Mouse (Mus musculus): ENCODE results near the gene Treml4. TPM values are rescaled to one million over a fixed set of nuclear protein-coding genes. Genes with fewer than 3 reads are reported as not detected.
"Not testable (repeated sequence)": the region's sequence is repeated elsewhere in the genome, so short reads cannot be mapped to it uniquely, and the experiment has no call there.

Gene Treml4
- total RNA-seq, 2 experiments from 2014 or later = not detected

DNA sequence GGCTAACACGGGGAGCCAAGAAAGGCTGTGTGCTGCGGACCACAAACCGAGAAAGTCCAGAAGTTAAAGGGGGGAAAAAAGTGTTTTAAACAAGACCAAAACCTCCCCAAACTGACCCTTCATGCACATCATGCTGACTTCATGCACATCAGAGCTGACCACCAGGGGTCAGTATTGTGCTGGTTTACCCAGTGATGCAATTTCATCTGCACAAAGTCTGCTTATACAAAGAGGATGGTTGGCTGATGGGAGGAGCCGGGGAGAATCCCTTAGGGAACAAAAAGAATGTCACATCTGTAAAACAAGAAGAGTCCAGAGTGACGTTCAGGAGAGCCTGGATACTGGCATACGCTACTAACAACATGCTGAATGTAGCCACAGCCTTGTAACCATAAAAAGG is 10.8 kb downstream of the Treml4 start:
- DNase-seq = peak; percentile 57 to 75

DNA sequence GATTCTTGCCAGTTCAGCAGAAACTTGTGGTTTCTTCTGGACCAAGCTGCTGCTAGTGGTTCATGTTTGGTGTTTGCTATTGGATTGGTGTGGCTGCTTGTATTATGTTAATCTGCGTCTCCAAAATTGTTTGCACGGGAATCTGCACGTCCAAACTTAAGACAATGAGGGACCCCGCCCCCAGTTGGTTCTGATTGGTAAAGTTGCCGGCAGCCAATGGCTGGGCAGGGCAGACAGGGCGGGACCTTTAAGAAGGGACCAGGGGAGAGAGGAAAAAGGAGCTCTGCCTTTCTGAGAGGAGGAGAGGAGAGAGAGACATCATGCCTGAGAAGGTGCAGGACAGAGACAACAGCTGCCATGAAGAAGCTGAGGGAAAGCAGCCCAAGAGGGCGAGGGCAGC is 11.6 kb downstream of the Treml4 start:
- DNase-seq = no peak

DNA sequence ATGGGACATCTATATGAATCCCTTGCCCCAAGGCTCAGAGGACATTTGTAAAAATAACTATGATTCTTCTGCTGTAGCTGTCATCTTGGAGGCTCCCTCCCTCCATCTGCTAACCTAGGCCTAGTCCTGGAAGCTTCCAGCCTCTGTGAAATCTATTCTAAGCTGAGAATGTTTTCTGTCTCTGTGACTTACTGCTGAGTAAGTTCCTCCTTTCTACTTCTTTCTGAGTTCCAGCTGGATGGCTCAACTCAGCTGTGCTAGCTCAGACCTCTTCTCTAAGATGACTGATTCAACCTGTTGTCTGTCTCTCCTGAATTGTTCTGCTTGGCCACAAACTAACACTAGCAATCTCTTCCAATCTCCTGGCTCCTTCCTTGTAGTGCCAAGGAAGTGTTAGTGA is 14.3 kb downstream of the Treml4 start:
- DNase-seq = no peak

DNA sequence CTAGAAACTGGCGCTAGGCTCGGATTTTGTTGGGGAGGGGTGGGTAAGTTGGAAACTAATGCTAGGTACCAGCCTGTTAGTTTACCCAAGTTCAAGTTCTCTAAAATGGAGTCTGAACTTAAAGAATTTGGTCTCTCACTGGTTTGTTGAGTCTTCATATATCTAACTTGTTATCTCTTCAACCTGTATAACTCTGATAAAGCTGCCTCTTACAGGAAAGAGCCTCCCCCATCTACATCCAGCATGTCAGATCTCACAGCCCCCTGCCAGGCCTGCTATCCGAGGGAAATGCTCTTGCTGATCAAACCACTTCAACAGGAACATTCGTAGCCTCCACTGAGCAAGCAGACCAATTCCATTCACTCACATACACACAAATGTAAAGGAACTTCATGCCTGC is 14.9 kb downstream of the Treml4 start:
- no peak for DNase-seq

DNA sequence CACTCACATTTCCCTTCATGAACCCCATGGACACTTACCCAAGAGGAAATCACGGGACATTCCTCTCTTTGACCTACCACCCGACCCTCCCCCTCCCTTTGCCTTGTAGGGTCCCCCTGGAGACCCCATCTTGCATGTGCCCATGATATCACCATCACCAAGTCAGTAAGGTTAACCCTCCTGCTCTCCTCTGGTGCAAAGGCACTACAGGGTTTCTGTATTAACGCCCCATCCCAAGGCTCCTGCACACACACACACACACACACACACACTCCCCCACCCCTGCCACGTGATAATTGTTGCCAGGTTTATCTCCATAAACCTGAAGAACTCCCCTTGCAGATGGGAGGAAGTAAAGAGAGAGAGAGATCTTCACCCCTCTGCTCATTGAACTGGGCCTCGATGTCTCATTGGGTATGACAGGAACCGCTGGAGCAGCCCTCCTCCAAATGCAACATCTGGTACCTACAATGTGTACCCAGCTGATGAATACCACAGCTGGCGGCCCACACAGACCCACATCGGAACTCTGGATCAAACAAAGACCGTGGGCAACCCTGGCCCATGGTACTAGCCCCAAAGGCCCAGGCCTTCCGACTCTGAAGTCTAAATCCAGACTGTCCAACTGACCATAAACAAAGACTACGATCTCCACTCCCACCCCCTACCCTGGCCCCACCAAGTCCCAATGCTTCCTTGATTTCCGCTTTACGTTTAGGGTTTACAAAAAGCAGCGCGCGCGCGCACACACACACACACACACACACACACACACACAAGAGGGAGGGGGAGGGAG is 17.0 kb downstream of the Treml4 start:
- no peak for DNase-seq

DNA sequence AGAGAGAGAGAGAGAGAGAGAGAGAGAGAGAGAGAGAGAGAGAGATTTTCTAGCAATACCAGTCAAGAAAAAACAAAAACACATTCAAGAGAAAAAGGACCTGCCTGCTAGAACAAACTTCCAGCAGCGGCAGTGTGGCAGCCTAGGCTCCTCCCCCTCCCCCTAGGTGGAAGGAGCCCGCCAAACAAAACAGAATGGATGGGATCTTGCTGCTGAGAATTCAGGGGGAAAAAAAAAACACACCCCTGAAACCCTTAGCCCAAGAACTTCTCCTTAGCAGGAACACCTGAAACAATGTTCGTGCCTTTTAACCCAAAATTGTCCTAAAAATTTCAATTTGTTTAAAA is 17.6 kb downstream of the Treml4 start:
- DNase-seq = no peak

DNA sequence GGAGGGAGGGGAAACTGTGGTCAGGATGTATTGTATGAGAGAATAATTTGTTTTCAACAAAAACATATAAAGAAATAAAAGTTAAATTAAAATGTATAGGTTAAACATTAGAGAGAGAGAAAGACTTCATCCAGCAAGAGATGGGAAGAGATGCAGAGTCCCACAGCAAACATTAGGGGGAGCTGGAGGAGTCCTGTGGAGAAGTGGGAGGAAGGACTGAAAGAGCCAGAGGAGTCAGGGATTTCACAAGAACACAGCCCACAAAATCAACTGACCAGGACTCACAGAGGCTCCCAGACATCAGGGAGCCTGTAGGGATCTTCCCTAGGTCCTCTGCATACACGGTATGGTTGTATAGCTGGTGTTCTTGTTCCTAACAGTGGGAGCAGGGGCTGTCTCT is 22.7 kb downstream of the Treml4 start:
- no peak for DNase-seq

DNA sequence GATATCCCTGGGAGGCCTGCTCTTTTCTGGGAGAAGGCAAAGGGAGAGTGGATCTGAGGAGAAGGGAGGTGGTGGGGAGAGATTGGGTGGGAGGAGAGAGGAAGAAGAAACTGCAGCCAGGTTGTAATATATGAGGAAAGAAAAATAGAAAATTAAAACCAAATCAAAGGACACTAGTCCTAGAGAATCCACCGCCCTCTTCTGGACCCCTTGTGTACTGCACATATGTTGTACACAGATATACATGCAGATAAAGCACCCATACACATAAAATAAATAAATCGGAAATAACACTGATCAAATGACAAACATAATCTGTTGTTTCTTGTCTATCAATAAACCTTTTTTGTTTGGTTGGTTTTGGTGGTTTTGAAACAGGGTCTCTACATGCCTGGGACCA is 23.2 kb downstream of the Treml4 start:
- DNase-seq = no peak

DNA sequence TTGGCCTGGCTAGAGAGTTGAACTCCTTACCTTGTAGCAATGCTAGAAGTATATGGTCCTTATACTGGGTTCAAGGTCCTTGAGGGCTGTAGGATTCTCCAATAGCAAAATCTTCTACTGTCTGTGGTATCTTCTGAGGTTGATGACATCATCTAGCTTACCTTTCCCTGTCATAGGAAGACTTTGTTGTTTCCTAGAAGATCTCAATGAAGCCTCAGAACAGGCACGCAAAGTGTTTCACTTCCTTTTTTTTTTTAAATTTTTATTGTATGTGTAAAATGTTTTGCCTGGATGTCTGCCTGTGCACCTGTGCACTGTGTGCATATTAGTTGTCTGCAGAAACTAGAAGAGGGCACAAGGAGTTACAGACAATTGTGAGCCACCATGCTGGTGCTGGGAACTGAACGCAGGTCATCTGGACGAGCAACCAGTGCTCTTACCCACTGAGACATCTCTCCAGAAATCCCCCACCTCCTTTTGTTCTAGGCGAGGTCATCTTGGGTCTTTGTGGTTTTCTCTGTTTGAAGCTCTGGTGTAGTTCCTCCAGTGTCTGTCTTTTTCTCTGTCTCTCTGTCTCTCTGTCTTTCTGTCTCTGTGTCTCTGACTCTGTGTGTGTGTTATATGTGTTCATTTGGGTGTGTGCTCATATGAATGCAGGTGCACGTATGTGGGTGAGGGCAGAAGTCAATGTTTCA is 29.6 kb downstream of the Treml4 start:
- DNase-seq = no peak

DNA sequence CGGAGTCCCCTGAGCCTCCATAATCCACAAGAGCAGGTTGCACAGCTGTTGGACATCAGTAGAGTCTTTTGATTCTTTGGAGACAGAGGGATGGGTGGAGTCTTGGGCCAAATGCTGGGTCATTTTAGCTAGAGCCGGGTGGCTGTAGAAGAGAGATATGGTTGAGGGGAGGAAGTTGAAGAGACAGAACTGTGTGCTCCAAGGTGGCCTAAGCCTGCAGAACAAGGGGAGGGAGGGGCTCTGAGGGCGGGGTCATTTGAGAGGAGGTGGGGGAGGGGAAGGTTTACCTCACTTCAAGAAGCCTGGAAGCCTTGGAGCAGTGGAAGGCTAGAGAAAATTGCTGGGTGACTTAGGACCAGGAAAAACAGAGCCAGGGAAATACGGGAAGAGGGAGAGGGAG is 35.1 kb downstream of the Treml4 start, which contains the start of gene Treml2:
Gene Treml2, plus strand, starts transcription at position 296 of the 400 bp plus-strand sequence.
- no peak for DNase-seq

DNA sequence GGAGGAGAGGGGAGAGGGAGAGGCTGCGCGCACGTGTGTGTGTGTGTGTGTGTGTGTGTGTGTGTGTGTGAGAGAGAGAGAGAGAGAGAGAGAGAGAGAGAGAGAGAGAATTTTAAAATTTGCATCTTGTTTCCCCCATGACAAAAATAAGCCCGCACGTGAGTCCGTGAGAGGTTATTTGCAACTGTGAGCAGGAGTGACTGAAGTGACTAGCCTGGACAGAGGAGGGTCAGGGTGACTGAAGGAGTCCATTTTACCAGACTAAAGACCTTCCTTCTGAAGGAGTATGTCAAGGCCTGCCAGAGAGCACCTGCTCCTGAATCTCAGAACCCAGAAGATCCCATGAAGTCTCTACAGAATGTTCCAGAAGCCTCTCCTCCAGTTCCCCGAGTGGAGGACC is 35.7 kb downstream of the Treml4 start:
- no peak for DNase-seq

DNA sequence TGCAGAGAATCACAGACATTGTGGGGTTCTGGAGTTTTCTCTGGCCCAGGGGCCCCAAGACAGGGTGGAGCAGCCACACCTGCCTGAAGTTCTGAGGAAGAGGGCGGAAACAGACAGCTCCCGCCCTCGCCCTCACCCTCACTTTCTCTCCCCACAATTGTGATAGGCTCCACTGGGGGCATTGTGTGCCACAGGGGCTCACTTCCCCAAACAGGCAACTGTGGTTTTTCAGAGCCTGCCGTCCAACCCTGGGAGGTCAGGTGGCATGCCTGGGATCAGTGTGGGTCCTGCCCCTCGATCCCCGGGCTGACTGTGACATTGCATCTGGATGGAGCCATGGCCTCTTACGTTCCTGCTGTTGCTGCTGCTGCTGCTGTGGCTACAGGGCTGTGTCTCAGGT is 36.1 kb downstream of the Treml4 start:
- no peak for DNase-seq

DNA sequence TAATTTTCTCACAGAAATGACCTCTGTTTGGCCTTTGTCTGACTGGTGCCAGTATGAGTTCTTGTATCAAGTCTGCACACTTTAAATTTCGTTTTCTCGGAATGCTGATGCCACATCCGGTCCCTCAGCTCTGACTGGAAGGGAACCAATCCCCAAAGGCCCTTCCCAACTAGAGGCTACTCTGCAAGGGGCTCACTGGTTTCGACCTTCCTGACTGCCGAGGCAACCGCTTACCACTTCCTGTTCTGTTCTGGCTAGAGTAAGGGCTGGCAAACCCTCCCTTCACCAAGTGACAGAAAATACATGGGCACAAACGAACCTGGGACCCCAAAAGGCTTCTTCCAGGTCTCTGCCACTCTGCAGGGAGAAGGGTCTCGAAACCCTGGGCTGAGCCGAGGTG is 36.8 kb downstream of the Treml4 start:
- DNase-seq = no peak

DNA sequence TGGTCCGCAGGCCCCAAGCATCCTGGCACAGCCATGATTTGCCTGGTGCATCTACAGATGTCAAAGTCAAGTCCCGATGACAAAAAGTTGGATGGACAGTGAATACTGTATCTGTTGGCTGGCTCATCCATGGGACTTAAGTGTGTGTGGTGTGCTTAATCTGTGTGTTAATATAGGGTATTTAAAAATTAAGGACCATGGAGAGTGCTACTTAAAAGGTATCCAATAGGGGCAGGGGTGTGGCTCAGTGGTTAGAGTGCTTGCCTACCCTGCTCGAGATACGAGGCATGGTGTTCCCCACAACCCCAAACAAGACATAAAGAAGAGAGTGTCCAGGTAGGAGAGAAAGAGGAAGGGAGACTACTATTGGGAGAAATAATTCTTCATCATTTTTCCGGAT is 37.7 kb downstream of the Treml4 start:
- DNase-seq = no peak

DNA sequence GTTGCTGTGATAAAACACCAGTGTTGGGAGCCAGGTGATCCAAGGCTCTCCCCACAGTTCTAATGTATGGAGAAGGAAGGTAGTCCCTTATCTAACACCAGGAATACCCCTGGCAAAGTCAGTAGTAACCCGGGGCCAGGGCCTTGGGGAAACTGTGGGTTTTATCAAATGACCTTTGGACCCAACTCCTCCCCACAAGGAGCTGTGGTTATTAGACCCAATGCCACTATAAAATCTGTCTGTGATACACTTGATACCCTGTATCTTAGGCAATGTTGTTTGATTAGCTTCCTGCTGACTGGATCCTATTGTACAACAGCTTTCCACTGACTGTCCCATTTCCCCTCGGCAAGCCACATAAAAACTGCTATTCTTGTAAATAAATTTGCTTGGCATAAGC is 48.0 kb downstream of the Treml4 start:
- DNase-seq = no peak

DNA sequence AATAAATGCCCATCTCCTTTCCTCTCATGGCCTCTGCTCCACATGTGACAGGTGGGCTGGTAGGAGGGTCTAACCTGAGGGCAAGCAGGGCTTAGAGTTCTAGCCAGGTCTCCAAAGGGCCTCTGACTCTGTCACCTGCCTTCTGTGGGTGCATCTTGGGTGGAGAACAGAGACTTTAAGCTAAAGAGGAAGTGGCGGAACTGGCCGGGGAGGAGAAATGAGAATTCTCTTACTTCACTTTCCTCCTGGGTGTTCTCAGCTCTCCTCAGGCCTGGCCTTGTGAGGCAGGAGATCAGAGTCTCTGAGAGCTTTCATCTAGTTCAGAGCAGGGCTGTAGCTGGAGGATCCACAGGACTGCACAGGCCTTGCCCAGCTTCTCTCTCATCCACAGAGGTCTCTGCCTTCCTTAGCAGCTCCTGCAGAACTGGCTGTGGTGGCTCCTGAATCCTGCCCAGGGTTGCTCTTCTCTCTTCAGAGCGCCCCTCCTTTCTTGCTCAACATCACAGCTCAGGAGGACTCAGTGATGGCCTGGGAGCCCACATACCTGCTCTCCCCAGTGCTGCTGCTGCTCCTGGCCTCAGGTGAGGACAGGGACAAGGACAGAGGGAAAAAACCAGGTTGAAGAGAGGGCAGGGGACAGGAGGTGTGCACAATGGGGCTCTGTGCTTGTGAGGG is 51.9 kb downstream of the Treml4 start, which contains the start of gene B430306N03Rik:
Gene B430306N03Rik, plus strand, starts transcription at position 237 of the 675 bp plus-strand sequence.
- not testable (repeated sequence) for DNase-seq

DNA sequence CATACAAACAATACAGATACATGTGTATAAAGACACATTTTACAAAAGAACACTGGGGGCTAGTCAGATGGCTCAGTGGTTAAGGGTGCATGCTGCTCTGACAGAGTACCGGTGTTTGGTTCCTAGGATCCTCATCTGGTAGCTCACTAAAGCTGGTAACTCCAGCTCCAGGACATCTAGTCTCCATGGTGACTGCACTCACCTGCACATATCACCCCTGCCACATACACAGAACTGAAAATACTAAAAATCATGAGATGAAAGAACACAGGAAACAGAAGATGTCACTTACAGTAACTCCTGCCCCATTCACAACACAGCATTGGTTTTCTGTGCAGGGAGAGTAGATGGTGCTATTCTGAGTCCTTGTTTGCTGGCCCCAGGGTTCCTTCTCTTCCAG is 54.6 kb downstream of the Treml4 start:
- DNase-seq = no peak

DNA sequence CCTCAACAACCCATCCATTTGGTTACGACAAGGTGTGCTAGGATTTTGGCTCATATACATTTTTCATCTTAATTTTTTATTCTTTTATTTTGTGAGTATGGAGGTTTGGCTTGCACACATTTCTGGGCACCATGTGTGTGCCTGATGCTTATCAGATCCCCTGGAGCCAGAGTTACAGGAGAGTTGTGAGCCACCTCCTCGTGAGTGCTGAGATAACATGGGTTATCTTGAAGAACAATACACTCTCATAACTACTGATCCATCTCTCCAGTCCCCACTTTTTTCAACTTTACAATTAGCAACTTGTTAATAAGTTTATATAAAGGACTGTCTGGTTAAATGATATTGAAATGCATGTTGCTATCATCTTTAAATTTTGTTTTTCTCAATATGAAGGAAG is 57.2 kb downstream of the Treml4 start:
- DNase-seq = no peak

DNA sequence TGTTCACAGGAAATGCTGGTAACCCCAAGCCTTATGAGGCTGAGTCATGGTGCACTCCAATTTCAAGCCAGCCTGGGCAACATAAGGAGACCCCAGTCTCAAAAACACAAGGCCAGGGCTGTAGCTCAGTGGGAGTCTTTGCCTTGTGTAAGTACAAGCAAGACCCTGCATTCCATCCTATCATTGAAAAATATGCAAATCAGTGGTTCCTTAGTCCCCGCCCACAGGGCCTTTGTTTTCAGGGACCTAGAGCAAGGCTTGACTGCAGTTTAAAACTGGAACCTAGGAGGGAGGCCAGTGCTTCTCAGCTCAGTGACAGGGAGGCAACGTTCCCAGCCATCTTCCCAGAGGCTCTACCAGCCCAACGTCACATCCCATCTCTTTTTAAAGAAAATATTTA is 59.1 kb downstream of the Treml4 start:
- no peak for DNase-seq

DNA sequence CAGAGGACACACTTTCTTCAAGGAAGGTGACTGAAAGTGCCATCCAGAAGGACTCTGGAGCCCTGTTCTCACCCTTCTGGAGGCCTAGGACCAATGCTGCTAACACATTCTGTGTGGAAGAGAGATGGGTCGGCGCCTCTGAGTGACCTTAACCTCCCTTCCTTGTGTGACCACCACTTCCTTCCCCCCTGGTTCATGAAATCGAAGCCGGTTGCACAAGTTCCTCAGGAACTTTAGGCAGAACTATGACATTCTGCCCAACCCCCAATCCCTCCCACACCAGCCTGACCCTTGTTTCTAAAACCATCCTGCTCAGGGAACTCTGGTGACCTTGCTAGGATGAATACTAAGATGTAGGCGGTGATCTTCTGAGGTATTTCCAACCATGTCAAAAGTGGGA is 60.2 kb downstream of the Treml4 start:
- DNase-seq = no peak

Data from layer of hippocampus, postnatal 36 days (tissue).